Mouse (Mus musculus): ENCODE results near the gene Trim40.
A peak's percentile ranks its signal among the peaks of the same experiment; 100 is the strongest.

The Trim40 gene

DNA sequence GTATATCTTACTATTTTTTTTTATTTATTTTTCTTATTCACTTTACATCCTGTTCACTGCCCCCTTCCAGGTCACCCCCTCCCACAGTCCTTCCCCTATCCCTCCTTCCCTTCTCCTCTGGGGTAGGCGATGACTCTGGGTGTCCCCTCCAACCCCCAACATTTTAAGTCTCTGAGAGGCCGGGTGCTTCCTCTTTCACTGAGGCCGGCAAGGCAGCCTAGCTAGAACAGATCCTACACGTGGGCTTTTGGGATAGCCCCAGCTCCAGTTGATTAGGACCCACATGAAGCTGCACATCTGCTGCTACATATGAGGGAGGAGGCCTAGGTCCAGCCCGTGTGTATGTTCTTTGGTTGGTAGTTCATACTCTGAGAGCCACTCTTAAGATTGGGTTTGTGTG lies 50.9 kb downstream of the Trim40 start:
- no peak for DNase-seq

DNA sequence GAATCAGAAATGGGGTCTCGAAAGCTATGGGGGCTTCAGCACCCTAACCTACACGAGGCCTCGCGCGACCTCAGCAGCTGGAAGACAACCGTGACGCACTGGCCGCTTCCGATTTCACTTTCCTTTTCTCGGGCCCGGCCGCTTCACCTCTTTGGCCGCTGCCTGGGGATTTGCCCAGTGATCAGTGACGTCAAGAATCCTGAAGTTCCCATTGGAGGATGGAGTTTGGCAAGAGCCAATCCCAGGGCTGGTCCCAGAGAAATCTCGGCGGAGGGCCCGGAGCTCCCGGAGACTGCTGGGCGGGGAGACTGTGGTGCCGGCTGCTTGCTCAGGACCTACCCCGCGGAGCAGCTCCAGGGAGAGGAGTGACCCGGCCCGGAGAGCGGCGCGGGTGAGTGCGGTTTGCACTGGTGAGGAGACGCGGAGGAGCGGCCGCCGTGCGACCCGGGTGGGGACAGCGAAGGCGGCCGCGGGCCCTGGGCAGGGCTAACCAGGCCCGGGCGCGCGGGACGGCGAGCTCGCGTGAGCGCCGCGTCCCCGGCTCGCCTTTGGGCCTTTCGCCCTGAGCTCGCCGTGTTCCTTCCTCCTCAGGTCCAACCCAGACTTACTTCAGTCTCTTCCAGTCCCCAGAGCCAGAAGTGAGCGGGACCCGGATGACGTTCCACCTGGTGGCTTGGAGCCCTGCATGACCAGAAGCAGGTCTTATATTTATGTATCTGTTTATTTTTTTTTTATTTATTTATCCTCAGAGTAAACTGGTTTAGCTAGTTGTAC lies 52.9 kb downstream of the Trim40 start, which contains the start of gene Trim26:
Gene Trim26, plus strand, starts transcription at position 261 of the 774 bp plus-strand sequence.
- peak; percentile 92 for DNase-seq

GRCm38 (mm10) chr17:36836427-36836812 lies 53.5 kb downstream of the Trim40 start:
- DNase-seq, result no peak

- peak; percentile 58 for DNase-seq
These were observed 54.1 kb downstream of the Trim40 start for GRCm38 (mm10) chr17:36835591-36836426.

- no peak for DNase-seq
These were observed 57.2 kb downstream of the Trim40 start for GRCm38 (mm10) chr17:36832694-36833093.

Data from right cerebral cortex, postnatal 14 days (tissue).